Mouse (Mus musculus) CH12.LX (cell line): ENCODE data around the gene Gm43738. TPM values are rescaled to one million over a fixed set of nuclear protein-coding genes. Genes with fewer than 3 reads are reported as not detected.

Experiments used
- DNase-seq: peaks from one replicate; pipeline ENCODE4 v3.0.0-alpha.2; 2013; ENCODE audit errors: extremely low read depth
- H3K27ac ChIP-seq: 2 replicates; pipeline ENCODE4 v1.5.1; 2012; ENCODE audit warnings: low read depth, mild to moderate bottlenecking, control low read depth, moderate library complexity; ENCODE audit not compliant: insufficient read depth
- H3K27me3 ChIP-seq: replicated peaks from 2 replicates; pipeline ENCODE3; 2012; ENCODE audit warnings: inconsistent platforms
- H3K36me3 ChIP-seq, 2 experiments: replicated peaks in 1 of 2; 2 replicates each; pipeline versions ENCODE3 to v1.6.1; 2012; ENCODE audit warnings: inconsistent platforms in 1 of 2, low read length in 1 of 2, mild to moderate bottlenecking in 1 of 2, mixed read lengths in 1 of 2, moderate library complexity in 1 of 2; ENCODE audit not compliant: control insufficient read depth in 1 of 2, insufficient read depth in 1 of 2
- H3K4me1 ChIP-seq, 2 experiments: 2 replicates each; pipeline ENCODE4 v1.6.1; 2012; ENCODE audit warnings: inconsistent platforms in 1 of 2, moderate library complexity in 1 of 2; ENCODE audit not compliant: insufficient read depth in 2 of 2, control insufficient read depth in 1 of 2
- H3K4me2 ChIP-seq: 2 replicates; pipeline ENCODE4 v1.6.1; 2012; ENCODE audit warnings: low read depth, mild to moderate bottlenecking, control low read depth; ENCODE audit not compliant: poor library complexity, insufficient read depth, severe bottlenecking
- H3K4me3 ChIP-seq, 3 experiments: fragments of 150-350 bp in 1 of 3; sonication (generic) in 1 of 3; replicated peaks in 1 of 3; 2 replicates each; pipeline versions ENCODE3 to v1.5.1; 2011 to 2012; ENCODE audit warnings: low read depth in 2 of 3, low read length in 2 of 3, mild to moderate bottlenecking in 2 of 3, moderate library complexity in 2 of 3, control low read depth in 1 of 3, improper control_type of control experiment in 1 of 3, inconsistent platforms in 1 of 3, mixed read lengths in 1 of 3; ENCODE audit not compliant: poor library complexity in 1 of 3
- H3K79me2 ChIP-seq: replicated peaks from 2 replicates; pipeline ENCODE4 v1.6.1; 2012; ENCODE audit warnings: mild to moderate bottlenecking, moderate library complexity; ENCODE audit not compliant: control insufficient read depth, poor library complexity, insufficient read depth, severe bottlenecking; ENCODE audit errors: extremely low read depth
- H3K9ac ChIP-seq: 2 replicates; pipeline ENCODE4 v1.6.1; 2012; ENCODE audit warnings: low read depth, mild to moderate bottlenecking, control low read depth, moderate library complexity; ENCODE audit not compliant: insufficient read depth
- H3K9me3 ChIP-seq: replicated peaks from 2 replicates; pipeline ENCODE3; 2012; ENCODE audit warnings: low read length, inconsistent platforms, mixed read lengths
- CTCF ChIP-seq, 2 experiments: IDR thresholded peaks in 1 of 2; conservative IDR thresholded peaks in 1 of 2; 2 replicates each; pipeline ENCODE4 v1.5.1; 2011 to 2012; ENCODE audit warnings: low read depth in 2 of 2, low read length in 2 of 2, improper control_type of control experiment in 1 of 2, inconsistent platforms in 1 of 2, mild to moderate bottlenecking in 1 of 2, moderate library complexity in 1 of 2
- ETS1 ChIP-seq: conservative IDR thresholded peaks from 2 replicates; pipeline ENCODE4 v1.6.1; 2012; ENCODE audit warnings: low read depth, mild to moderate bottlenecking, inconsistent platforms, low read length, improper control_type of control experiment, moderate library complexity
- HCFC1 ChIP-seq: IDR thresholded peaks from 2 replicates; pipeline ENCODE4 v1.6.1; 2012; ENCODE audit warnings: low read depth, mild to moderate bottlenecking, inconsistent platforms, low read length, improper control_type of control experiment
- JUN ChIP-seq: IDR thresholded peaks from 2 replicates; pipeline ENCODE4 v1.6.1; 2011; ENCODE audit warnings: low read depth, mild to moderate bottlenecking, low read length, improper control_type of control experiment, moderate library complexity; ENCODE audit not compliant: insufficient read depth
- MAFK ChIP-seq: IDR thresholded peaks from 2 replicates; pipeline ENCODE4 v1.6.1; 2011; ENCODE audit warnings: low read length, improper control_type of control experiment; ENCODE audit not compliant: insufficient replicate concordance
- MAX ChIP-seq: IDR thresholded peaks from 2 replicates; pipeline ENCODE4 v1.6.1; 2011; ENCODE audit warnings: low read length, improper control_type of control experiment
- MEF2A ChIP-seq: IDR thresholded peaks from 2 replicates; pipeline ENCODE4 v1.6.1; 2014; ENCODE audit warnings: low read depth, mild to moderate bottlenecking, inconsistent platforms, low read length, improper control_type of control experiment, borderline replicate concordance
- MYC ChIP-seq: IDR thresholded peaks from 2 replicates; pipeline ENCODE4 v1.6.1; 2011; ENCODE audit warnings: low read depth, mild to moderate bottlenecking, improper control_type of control experiment, low read length
- NELFE ChIP-seq: IDR thresholded peaks from 2 replicates; pipeline ENCODE4 v1.6.1; 2011; ENCODE audit warnings: low read depth, low read length, improper control_type of control experiment
- PAX5 ChIP-seq: IDR thresholded peaks from 2 replicates; pipeline ENCODE4 v1.6.1; 2012; ENCODE audit warnings: low read length, inconsistent platforms, mixed read lengths
- POLR2A ChIP-seq: IDR thresholded peaks from 2 replicates; pipeline ENCODE4 v1.6.1; 2011; ENCODE audit warnings: low read depth, mild to moderate bottlenecking, improper control_type of control experiment, low read length
- RCOR1 ChIP-seq: conservative IDR thresholded peaks from 2 replicates; pipeline ENCODE4 v1.6.1; 2012; ENCODE audit warnings: low read depth, mild to moderate bottlenecking, inconsistent platforms, low read length, improper control_type of control experiment
- SMC3 ChIP-seq: IDR thresholded peaks from 2 replicates; pipeline ENCODE4 v1.6.1; 2011; ENCODE audit warnings: low read depth, low read length, improper control_type of control experiment
- TCF12 ChIP-seq: IDR thresholded peaks from 2 replicates; pipeline ENCODE4 v1.6.1; 2014; ENCODE audit warnings: low read depth, mild to moderate bottlenecking, inconsistent platforms, low read length, improper control_type of control experiment
- USF1 ChIP-seq: IDR thresholded peaks from 2 replicates; pipeline ENCODE4 v1.6.1; 2014; ENCODE audit warnings: low read depth, mild to moderate bottlenecking, inconsistent platforms, low read length, improper control_type of control experiment
- USF2 ChIP-seq: conservative IDR thresholded peaks from 2 replicates; pipeline ENCODE4 v1.6.1; 2011; ENCODE audit warnings: low read depth, low read length, improper control_type of control experiment
- ZC3H11A ChIP-seq: IDR thresholded peaks from 2 replicates; pipeline ENCODE4 v1.6.1; 2012; ENCODE audit warnings: low read depth, mild to moderate bottlenecking, inconsistent platforms, low read length, improper control_type of control experiment
- ZKSCAN1 ChIP-seq: IDR thresholded peaks from 2 replicates; pipeline ENCODE4 v1.6.1; 2012; ENCODE audit warnings: low read depth, inconsistent platforms, low read length, improper control_type of control experiment, borderline replicate concordance
- ZMIZ1 ChIP-seq: IDR thresholded peaks from 2 replicates; pipeline ENCODE4 v1.6.1; 2012; ENCODE audit warnings: low read depth, mild to moderate bottlenecking, inconsistent platforms, low read length, improper control_type of control experiment
- ZNF384 ChIP-seq: IDR thresholded peaks from 2 replicates; pipeline ENCODE4 v1.6.1; 2012; ENCODE audit warnings: low read depth, low read length, improper control_type of control experiment, inconsistent platforms
- dilution Hi-C: fragments of 300-500 bp; cut with MboI; formaldehyde crosslinking; loops from 2 replicates; pipeline ENCODE4 v1.14.3; 2020; ENCODE audit warnings: low sequenced_read_pairs; ENCODE audit not compliant: extremely low pct_unique_long_range_greater_than_20kb, extremely low pct_ligation_motif_present
- in situ Hi-C: fragments of 300-500 bp; cut with MboI; formaldehyde crosslinking; loops from 3 replicates; pipeline ENCODE4 v1.14.3; 2019; ENCODE audit warnings: low sequenced_read_pairs, low pct_ligation_motif_present, low pct_unique_long_range_greater_than_20kb, mixed read lengths
- polyA plus RNA-seq: library from polyadenylated mRNA; unstranded; fragments of >175 nt; gene quantifications from 2 replicates; pipeline ENCODE4 v1.2.1, GENCODE M21; 2012; ENCODE audit warnings: low read depth; ENCODE audit not compliant: insufficient read length
- total RNA-seq, 2 experiments: library from RNA; depleted of rRNA; stranded (reverse); fragments of 300-350 nt in 1 of 2; fragments of >200 nt in 1 of 2; gene quantifications; 2 replicates each; pipeline ENCODE4 v1.2.3; 2012 to 2014

The Gm43738 gene
- total and polyA plus RNA-seq, 3 experiments = not detected

- dilution Hi-C loops (no loop called here), in situ Hi-C loops (no loop called here)
- Histone ChIP-seq H3K27me3 (no peaks in the 10 kb centered on the region), H3K36me3 (no peaks in the 10 kb centered on the region), H3K27ac (no peak overlapping the region), H3K4me2 (no peak overlapping the region), H3K4me1 (peaks cover 3 to 36% of the 10 kb centered on the region in 2 experiments; a peak in 3 of 4 replicates), H3K4me3 (no peak overlapping the region), H3K79me2 (no peaks in the 10 kb centered on the region), H3K9me3 (peaks cover 4% of the 10 kb centered on the region), H3K9ac (no peak overlapping the region)
- no peak for TF ChIP-seq MAX
- no peak for TF ChIP-seq MYC
- TF ChIP-seq SMC3 = no peak
- TF ChIP-seq ZNF384 = no peak
- TF ChIP-seq MEF2A = no peak
- no peak for TF ChIP-seq POLR2A
- no peak for TF ChIP-seq MAFK
- no peak for TF ChIP-seq USF2
- TF ChIP-seq HCFC1 = no peak
- TF ChIP-seq ETS1 = no peak
- no peak for TF ChIP-seq PAX5
- no peak for TF ChIP-seq USF1
- TF ChIP-seq NELFE = no peak
- no peak for TF ChIP-seq JUN
- DNase-seq = no peak
Measured at GRCm38 (mm10) chr3:89108146-89108545, 7.2 kb upstream of the Gm43738 start.

GRCm38 (mm10) chr3:89107545-89107944, 6.6 kb upstream of the Gm43738 start:
- no peak for DNase-seq

More at GRCm38 (mm10) chr3:89107545-89107944, 6.6 kb upstream of the Gm43738 start:
- no peaks in the 10 kb centered on the region for H3K79me2 ChIP-seq
- peaks cover 5 to 42% of the 10 kb centered on the region in 2 experiments; a peak in 3 of 4 replicates for H3K4me1 ChIP-seq
- H3K27ac ChIP-seq = no peak overlapping the region
- H3K9ac ChIP-seq = no peak overlapping the region
- no peak for TF ChIP-seq ETS1
- TF ChIP-seq JUN = no peak
- no peak for TF ChIP-seq ZKSCAN1
- no peak for TF ChIP-seq ZMIZ1
- no peak for TF ChIP-seq ZC3H11A
- no peak for TF ChIP-seq TCF12
- TF ChIP-seq USF2 = no peak
- no peak for TF ChIP-seq SMC3
- TF ChIP-seq CTCF (conservative IDR thresholded peaks at IDR 0.05 in 1 of 2, IDR thresholded peaks at IDR 0.05 in 1 of 2; ENCODE audit: low read depth in 2 of 2, low read length in 2 of 2) = no peak
- TF ChIP-seq RCOR1 = no peak
- H3K27me3 ChIP-seq = no peaks in the 10 kb centered on the region
- in situ Hi-C loops (no loop called here), dilution Hi-C loops (no loop called here)
- no peak overlapping the region for H3K4me3 ChIP-seq
- H3K4me2 ChIP-seq = no peak overlapping the region
- peaks cover 4% of the 10 kb centered on the region for H3K9me3 ChIP-seq
- no peaks in the 10 kb centered on the region for H3K36me3 ChIP-seq
